Mouse (Mus musculus): ENCODE data around the gene Serpina3g. TPM values are rescaled to one million over a fixed set of nuclear protein-coding genes. Genes with fewer than 3 reads are reported as not detected.
"Not testable (repeated sequence)": the region's sequence is repeated elsewhere in the genome, so short reads cannot be mapped to it uniquely, and the experiment has no call there.

Gene Serpina3g
- 1 to 10 TPM; 4.5 to 5.0 TPM for total RNA-seq (2021)
- long read RNA-seq, experiment 1 = 0 reads
- long read RNA-seq, experiment 2, partial matches to known transcripts = 0 of 2 reads
- long read RNA-seq, experiment 2, other reads (novel, unspliced or antisense) = 2 of 2 reads

- no peak for DNase-seq
These were observed at the start of gene Serpina3g for GRCm38 (mm10) chr12:104235915-104236314. Serpina3g (plus strand) TSS chr12:104236245.

GRCm38 (mm10) chr12:104189246-104189645 is 46.8 kb upstream of the Serpina3g start:
- DNase-seq = no peak

GRCm38 (mm10) chr12:104190852-104191251 is 45.2 kb upstream of the Serpina3g start:
- DNase-seq = no peak

- no peak for DNase-seq
These were observed 26.9 kb upstream of the Serpina3g start for GRCm38 (mm10) chr12:104209149-104209548.

GRCm38 (mm10) chr12:104209802-104210201 is 26.2 kb upstream of the Serpina3g start:
- no peak for DNase-seq

- DNase-seq = no peak
These were observed 22.2 kb upstream of the Serpina3g start for GRCm38 (mm10) chr12:104213689-104214444.

- no peak for DNase-seq
These were observed 21.6 kb upstream of the Serpina3g start, which contains the start of gene Serpina3f for GRCm38 (mm10) chr12:104214445-104214753. Serpina3f (plus strand) TSS chr12:104214544.

- DNase-seq = no peak
These were observed 20.8 kb upstream of the Serpina3g start for GRCm38 (mm10) chr12:104215249-104215648.

- DNase-seq = no peak
These were observed 14.4 kb upstream of the Serpina3g start for GRCm38 (mm10) chr12:104221616-104222015.

- no peak for DNase-seq
These were observed 12.4 kb upstream of the Serpina3g start for GRCm38 (mm10) chr12:104223690-104224089.

GRCm38 (mm10) chr12:104224598-104225300 is 11.3 kb upstream of the Serpina3g start:
- peak; percentile 24 to 61 for DNase-seq

GRCm38 (mm10) chr12:104230762-104231161 is 5.3 kb upstream of the Serpina3g start:
- no peak for DNase-seq

GRCm38 (mm10) chr12:104238048-104238447 is 2.0 kb downstream of the Serpina3g start:
- DNase-seq = not testable (repeated sequence)

GRCm38 (mm10) chr12:104243307-104243706 is 7.3 kb downstream of the Serpina3g start:
- peak; percentile 45 to 46 for DNase-seq

- no peak for DNase-seq
These were observed 9.0 kb downstream of the Serpina3g start for GRCm38 (mm10) chr12:104245092-104245491.

- peak; percentile 44 to 53 for DNase-seq
These were observed 9.6 kb downstream of the Serpina3g start for GRCm38 (mm10) chr12:104245595-104245994.

- peak; percentile 18 to 45 for DNase-seq
These were observed 11.5 kb downstream of the Serpina3g start for GRCm38 (mm10) chr12:104247553-104248002.

GRCm38 (mm10) chr12:104248231-104248630 is 12.2 kb downstream of the Serpina3g start:
- no peak for DNase-seq

GRCm38 (mm10) chr12:104261041-104261440 is 25.0 kb downstream of the Serpina3g start:
- DNase-seq = no peak

GRCm38 (mm10) chr12:104262863-104263262 is 26.8 kb downstream of the Serpina3g start, which contains the start of gene Serpina3i:
Serpina3i (plus strand) TSS chr12:104263122.
- peak; percentile 23 to 35 for DNase-seq

GRCm38 (mm10) chr12:104266374-104266773 is 30.3 kb downstream of the Serpina3g start:
- no peak for DNase-seq

- no peak for DNase-seq
These were observed 42.4 kb downstream of the Serpina3g start for GRCm38 (mm10) chr12:104278216-104279055.
